Mouse (Mus musculus): ENCODE measurements around the gene Arsb. TPM values are rescaled to one million over a fixed set of nuclear protein-coding genes. Genes with fewer than 3 reads are reported as not detected.

Arsb gene
- polyA plus RNA-seq, 2 experiments, result 21.9 to 40.4 TPM

DNA sequence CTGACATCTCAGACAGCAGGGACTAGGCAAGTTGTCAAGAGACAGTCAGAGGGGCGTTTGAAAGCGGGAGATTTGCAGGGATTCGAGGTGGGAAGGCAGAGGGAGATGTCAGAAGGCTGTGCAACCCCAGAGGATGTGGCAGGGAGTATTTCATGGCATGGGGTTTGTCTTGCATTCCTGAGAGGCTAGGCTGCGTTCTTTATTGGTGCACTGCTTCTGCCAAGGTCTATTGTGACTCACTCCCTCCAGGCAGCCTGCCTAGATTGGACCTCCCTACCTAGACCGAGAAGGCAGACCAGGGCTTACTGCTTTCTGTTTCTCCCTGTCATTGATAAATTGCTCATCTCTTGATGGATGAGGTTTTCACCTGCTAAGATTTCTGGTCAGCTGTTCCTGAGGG lies 204.2 kb downstream of the Arsb start:
- H3K4me2 ChIP-seq (replicated peaks; ENCODE audit: low read depth, low read length, severe bottlenecking), result no peak overlapping the region
- no peak for ATAC-seq (ENCODE audit: low FRiP score, low read depth)
- no peaks in the 10 kb centered on the region for H3K36me3 ChIP-seq (ENCODE audit: control insufficient read depth, insufficient read depth, low read length)
- no peaks in the 10 kb centered on the region for H3K27me3 ChIP-seq (ENCODE audit: control insufficient read depth, insufficient read depth, low read length)
- H3K4me1 ChIP-seq (ENCODE audit: control insufficient read depth, insufficient read depth, low read length), result peaks cover 5% of the 10 kb centered on the region; the same call in 1 of the 2 replicates
- no peak for DNase-seq (ENCODE audit: low spot score)
- H3K4me3 ChIP-seq (replicated peaks; ENCODE audit: low read length), result no peak overlapping the region
- no peak for TF ChIP-seq POLR2A (IDR thresholded peaks at IDR 0.05; ENCODE audit: borderline replicate concordance, extremely low read depth, insufficient read depth, insufficient read length)
- no peak overlapping the region for H3K27ac ChIP-seq (replicated peaks; ENCODE audit: low read depth, low read length)
- WGBS, result 69% methylated on average over 5 of the region's 5 CpGs
- H3K9me3 ChIP-seq (ENCODE audit: control insufficient read depth, low read length), result no peaks in the 10 kb centered on the region
- H3K9ac ChIP-seq (ENCODE audit: low read depth, low read length, severe bottlenecking), result no peak overlapping the region

DNA sequence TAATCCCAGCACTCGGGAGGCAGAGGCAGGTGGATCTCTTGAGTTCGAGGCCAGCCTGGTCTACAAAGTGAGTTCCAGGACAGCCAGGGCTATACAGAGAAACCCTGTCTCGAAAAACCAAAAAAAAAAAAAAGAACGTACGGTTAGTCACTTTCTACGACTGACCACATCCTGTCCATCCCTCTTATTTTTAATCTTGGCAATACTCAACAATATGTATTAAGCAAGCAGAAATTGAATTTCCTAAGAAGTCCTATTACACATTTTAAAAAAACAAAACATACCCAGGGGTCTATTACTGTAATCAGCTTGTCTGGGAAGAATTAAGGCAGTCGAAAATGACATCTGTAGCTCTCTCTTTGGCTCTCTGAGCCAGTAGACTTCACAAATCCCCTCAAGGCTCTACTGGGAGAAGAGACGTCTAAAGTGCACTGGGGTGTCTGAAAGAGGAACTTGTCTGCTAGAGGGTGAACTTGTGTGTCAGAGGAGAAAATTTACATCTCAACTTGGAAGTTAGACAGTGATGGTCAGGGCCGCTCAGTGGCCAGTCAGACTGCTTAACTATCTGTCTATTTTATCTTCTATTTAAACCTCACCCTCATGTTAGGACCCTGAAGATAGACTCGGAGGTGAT lies 205.6 kb downstream of the Arsb start:
- DNase-seq (ENCODE audit: low spot score) (no peak), ATAC-seq (ENCODE audit: low FRiP score, low read depth) (no peak)
- H3K4me1 ChIP-seq (ENCODE audit: control insufficient read depth, insufficient read depth, low read length), result peaks cover 5% of the 10 kb centered on the region; the same call in 1 of the 2 replicates
- no peaks in the 10 kb centered on the region for H3K27me3 ChIP-seq (ENCODE audit: control insufficient read depth, insufficient read depth, low read length)
- no peak for TF ChIP-seq POLR2A (IDR thresholded peaks at IDR 0.05; ENCODE audit: borderline replicate concordance, extremely low read depth, insufficient read depth, insufficient read length)
- no peak overlapping the region for H3K4me3 ChIP-seq (replicated peaks; ENCODE audit: low read length)
- no peak overlapping the region for H3K27ac ChIP-seq (replicated peaks; ENCODE audit: low read depth, low read length)
- no peaks in the 10 kb centered on the region for H3K9me3 ChIP-seq (ENCODE audit: control insufficient read depth, low read length)
- no peak overlapping the region for H3K4me2 ChIP-seq (replicated peaks; ENCODE audit: low read depth, low read length, severe bottlenecking)
- no peaks in the 10 kb centered on the region for H3K36me3 ChIP-seq (ENCODE audit: control insufficient read depth, insufficient read depth, low read length)
- 75% methylated on average over 10 of the region's 10 CpGs for WGBS
- no peak overlapping the region for H3K9ac ChIP-seq (ENCODE audit: low read depth, low read length, severe bottlenecking)

DNA sequence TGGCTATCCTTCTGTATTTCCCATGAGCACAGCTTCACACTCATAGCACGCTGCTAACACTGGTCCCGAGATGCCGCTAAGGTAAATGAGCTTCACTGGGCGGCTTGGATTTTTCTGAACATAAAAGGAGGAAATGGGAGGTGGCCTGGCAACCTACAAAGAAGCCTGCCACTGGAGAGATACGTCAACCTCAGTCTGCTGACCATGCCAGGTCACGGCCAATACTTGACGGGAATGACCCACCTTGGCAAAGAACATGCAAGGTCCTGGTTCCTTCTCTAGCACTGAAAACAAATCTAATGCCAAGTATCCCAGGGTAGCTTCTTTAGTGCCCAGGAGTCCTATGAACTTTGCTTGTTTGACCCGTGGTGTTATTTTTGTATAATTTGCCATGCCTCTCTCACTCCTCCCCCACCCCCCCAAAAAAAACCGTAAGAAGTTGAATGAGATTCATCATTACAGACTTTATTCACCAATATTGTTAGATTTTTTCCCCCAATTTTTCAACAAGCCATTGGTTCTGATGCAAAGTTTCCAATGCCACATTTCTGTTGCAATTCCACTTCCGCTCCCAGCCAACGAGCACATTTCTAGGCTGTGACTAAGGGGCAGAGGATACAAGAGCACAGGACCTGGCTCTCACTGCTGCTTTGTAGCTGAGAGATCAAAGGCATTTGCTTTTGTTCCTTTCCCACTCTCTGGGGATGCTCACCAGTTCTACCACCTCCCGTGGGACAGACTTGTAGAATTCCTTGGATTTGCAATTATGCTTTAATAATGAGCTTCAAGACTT lies 207.5 kb downstream of the Arsb start:
- Histone ChIP-seq H3K27ac (replicated peaks; ENCODE audit: low read depth, low read length) (no peak overlapping the region), H3K27me3 (ENCODE audit: control insufficient read depth, insufficient read depth, low read length) (no peaks in the 10 kb centered on the region), H3K9me3 (ENCODE audit: control insufficient read depth, low read length) (no peaks in the 10 kb centered on the region), H3K36me3 (ENCODE audit: control insufficient read depth, insufficient read depth, low read length) (no peaks in the 10 kb centered on the region), H3K9ac (ENCODE audit: low read depth, low read length, severe bottlenecking) (no peak overlapping the region), H3K4me2 (replicated peaks; ENCODE audit: low read depth, low read length, severe bottlenecking) (no peak overlapping the region), H3K4me1 (ENCODE audit: control insufficient read depth, insufficient read depth, low read length) (peaks cover 5% of the 10 kb centered on the region; the same call in 1 of the 2 replicates), H3K4me3 (replicated peaks; ENCODE audit: low read length) (no peak overlapping the region)
- DNase-seq (ENCODE audit: low spot score) (no peak), ATAC-seq (ENCODE audit: low FRiP score, low read depth) (no peak)
- TF ChIP-seq POLR2A (IDR thresholded peaks at IDR 0.05; ENCODE audit: borderline replicate concordance, extremely low read depth, insufficient read depth, insufficient read length), result no peak
- 73% methylated on average over 12 of the region's 12 CpGs for WGBS

DNA sequence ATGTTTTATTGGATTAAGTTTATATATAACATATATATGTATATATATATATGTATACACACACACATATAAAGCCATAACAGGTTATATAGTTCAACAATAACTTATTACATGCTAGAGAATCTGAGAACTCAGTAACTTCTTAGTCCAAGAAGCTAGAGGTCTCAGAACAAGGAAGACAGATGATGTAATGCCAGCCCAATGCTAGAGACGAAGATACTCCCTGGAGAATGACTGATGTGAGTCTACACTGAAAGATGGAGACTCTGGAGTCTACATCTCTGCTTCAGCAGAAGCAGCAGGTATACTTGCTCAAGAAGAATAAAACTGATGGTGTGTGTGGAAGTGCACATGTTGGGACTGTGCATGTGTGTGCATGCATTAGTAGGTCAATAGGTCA lies 208.3 kb downstream of the Arsb start:
- 76% methylated on average over 1 of the region's 1 CpGs for WGBS
- Histone ChIP-seq H3K27me3 (ENCODE audit: control insufficient read depth, insufficient read depth, low read length) (no peaks in the 10 kb centered on the region), H3K9ac (ENCODE audit: low read depth, low read length, severe bottlenecking) (no peak overlapping the region), H3K27ac (replicated peaks; ENCODE audit: low read depth, low read length) (no peak overlapping the region), H3K4me1 (ENCODE audit: control insufficient read depth, insufficient read depth, low read length) (peaks cover 5% of the 10 kb centered on the region; the same call in 1 of the 2 replicates), H3K36me3 (ENCODE audit: control insufficient read depth, insufficient read depth, low read length) (no peaks in the 10 kb centered on the region), H3K4me3 (replicated peaks; ENCODE audit: low read length) (no peak overlapping the region), H3K9me3 (ENCODE audit: control insufficient read depth, low read length) (no peaks in the 10 kb centered on the region), H3K4me2 (replicated peaks; ENCODE audit: low read depth, low read length, severe bottlenecking) (no peak overlapping the region)
- TF ChIP-seq POLR2A (IDR thresholded peaks at IDR 0.05; ENCODE audit: borderline replicate concordance, extremely low read depth, insufficient read depth, insufficient read length), result no peak
- no peak for ATAC-seq (ENCODE audit: low FRiP score, low read depth)
- DNase-seq (ENCODE audit: low spot score), result no peak

DNA sequence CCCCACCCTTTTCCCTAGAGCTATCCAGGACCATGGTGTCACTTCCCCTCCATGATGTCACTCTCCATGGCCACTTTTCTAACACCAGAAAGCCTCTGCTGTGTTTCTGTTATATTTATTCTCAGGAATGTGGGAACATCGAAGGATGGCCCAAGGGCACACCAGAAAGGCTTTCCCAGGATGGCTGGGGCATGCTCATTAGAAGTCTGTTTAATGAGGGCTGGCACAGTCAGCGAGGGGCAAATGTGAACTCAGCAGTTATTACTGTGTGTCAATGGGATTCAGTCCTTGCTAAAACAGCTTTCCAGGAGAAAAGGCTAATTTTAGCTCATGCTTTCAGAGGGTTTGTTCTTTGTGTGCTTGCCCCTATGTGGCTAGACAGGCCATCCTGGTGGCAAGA lies 213.1 kb downstream of the Arsb start:
- no peak for TF ChIP-seq POLR2A (IDR thresholded peaks at IDR 0.05; ENCODE audit: borderline replicate concordance, extremely low read depth, insufficient read depth, insufficient read length)

More for the DNA sequence above, 213.1 kb downstream of the Arsb start:
- no peak overlapping the region for H3K9ac ChIP-seq (ENCODE audit: low read depth, low read length, severe bottlenecking)
- H3K4me1 ChIP-seq (ENCODE audit: control insufficient read depth, insufficient read depth, low read length), result no peaks in the 10 kb centered on the region
- no peaks in the 10 kb centered on the region for H3K27me3 ChIP-seq (ENCODE audit: control insufficient read depth, insufficient read depth, low read length)
- H3K9me3 ChIP-seq (ENCODE audit: control insufficient read depth, low read length), result no peaks in the 10 kb centered on the region
- no peak overlapping the region for H3K27ac ChIP-seq (replicated peaks; ENCODE audit: low read depth, low read length)
- ATAC-seq (ENCODE audit: low FRiP score, low read depth), result no peak
- 52% methylated on average over 2 of the region's 2 CpGs for WGBS
- H3K36me3 ChIP-seq (ENCODE audit: control insufficient read depth, insufficient read depth, low read length), result no peaks in the 10 kb centered on the region
- no peak overlapping the region for H3K4me2 ChIP-seq (replicated peaks; ENCODE audit: low read depth, low read length, severe bottlenecking)
- H3K4me3 ChIP-seq (replicated peaks; ENCODE audit: low read length), result no peak overlapping the region
- DNase-seq (ENCODE audit: low spot score), result no peak

Data from limb, embryonic 14.5 days (tissue).